Mouse (Mus musculus) bone marrow macrophage, adult 2 months (primary cell): ENCODE results near the gene Clstn3.

Experiments
- CTCF ChIP-seq: IDR thresholded peaks from 2 replicates; pipeline ENCODE4 v1.5.1; 2012; ENCODE audit warnings: low read depth, mild to moderate bottlenecking, low read length, moderate library complexity
- POLR2A ChIP-seq: IDR thresholded peaks from 2 replicates; pipeline ENCODE4 v1.6.1; 2012; ENCODE audit warnings: mild to moderate bottlenecking, low read depth, low read length, borderline replicate concordance

- TF ChIP-seq POLR2A (no peak), CTCF (no peak)
Observed at GRCm38 (mm10) chr6:124463881-124464291, 708 bp downstream of the Clstn3 start.
